24 mouse cellular contexts compared by ENCODE assay signal in the genomic region with DNA sequence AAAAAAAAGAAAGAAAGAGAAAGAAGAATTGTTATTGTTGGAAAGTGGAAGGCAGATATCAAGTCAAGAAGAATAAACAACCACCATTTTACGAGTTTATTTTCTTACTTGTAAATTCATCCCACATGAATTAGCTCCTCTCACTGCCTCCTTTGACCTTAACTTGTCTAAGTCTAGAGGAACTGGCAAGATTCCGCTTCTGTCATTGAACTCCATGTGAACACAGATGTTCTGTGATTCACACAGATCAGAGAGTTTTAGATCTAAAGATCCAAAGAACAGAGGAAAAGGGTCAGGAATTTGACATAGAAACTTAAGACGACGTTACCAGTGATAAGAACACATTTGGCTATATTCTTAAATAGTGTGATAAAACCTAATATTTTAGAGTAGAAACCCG. TPM values are rescaled to one million over a fixed set of nuclear protein-coding genes. Genes with fewer than 3 reads are reported as not detected.
DNase-seq lines count a peak whose midpoint lies in the region; ATAC-seq and TF ChIP-seq lines count a peak whose summit lies in the region.
"Had no signal": no experiment of that assay in that cellular context is flagged by ENCODE, and none has a peak within 500 bp of the region (broad histone marks: within the 10 kb centered on the region; RNA-seq: fewer than 3 reads in every experiment).

No protein-coding gene starts in this region.

- H3K9me3 ChIP-seq in kidney, embryonic 16.5 days (ENCODE audit: low read length), result no peaks in the 10 kb centered on the region
- no peaks in the 10 kb centered on the region for H3K9me3 ChIP-seq in lung, postnatal 0 days (ENCODE audit: low read length)
- H3K9me3 ChIP-seq: embryonic facial prominence, embryonic 15.5 days; forebrain, embryonic 12.5 days; limb, embryonic 12.5 days; liver, embryonic 12.5 days; megakaryocyte, embryonic 14.5 days; midbrain, embryonic 13.5 days had no signal

- H3K27ac ChIP-seq in kidney, embryonic 16.5 days (ENCODE audit: low read length), result no peak overlapping the region
- H3K27ac ChIP-seq in lung, postnatal 0 days (ENCODE audit: low read length), result no peak overlapping the region
- H3K27ac ChIP-seq: embryonic facial prominence, embryonic 15.5 days; forebrain, embryonic 12.5 days; heart, adult 2 months; limb, embryonic 12.5 days; liver, embryonic 12.5 days; midbrain, embryonic 13.5 days had no signal

- no peak overlapping the region for H3K4me2 ChIP-seq in kidney, embryonic 16.5 days (replicated peaks; ENCODE audit: low read depth, low read length)
- no peak overlapping the region for H3K4me2 ChIP-seq in lung, postnatal 0 days (replicated peaks; ENCODE audit: low read depth, low read length)
- H3K4me2 ChIP-seq: embryonic facial prominence, embryonic 15.5 days; forebrain, embryonic 12.5 days; limb, embryonic 12.5 days; liver, embryonic 12.5 days; midbrain, embryonic 13.5 days had no signal

- H3K27me3 ChIP-seq in kidney, embryonic 16.5 days (ENCODE audit: insufficient read depth, low read length), result no peaks in the 10 kb centered on the region
- no peaks in the 10 kb centered on the region for H3K27me3 ChIP-seq in lung, postnatal 0 days (replicated peaks; ENCODE audit: insufficient read depth, low read length)
- H3K27me3 ChIP-seq: embryonic facial prominence, embryonic 15.5 days; forebrain, embryonic 12.5 days; limb, embryonic 12.5 days; liver, embryonic 12.5 days; megakaryocyte, embryonic 14.5 days; midbrain, embryonic 13.5 days had no signal

- no peaks in the 10 kb centered on the region for H3K36me3 ChIP-seq in kidney, embryonic 16.5 days (ENCODE audit: insufficient read depth, low read length)
- H3K36me3 ChIP-seq in lung, postnatal 0 days (ENCODE audit: insufficient read depth, low read length), result no peaks in the 10 kb centered on the region
- H3K36me3 ChIP-seq: embryonic facial prominence, embryonic 15.5 days; forebrain, embryonic 12.5 days; limb, embryonic 12.5 days; liver, embryonic 12.5 days; midbrain, embryonic 13.5 days had no signal

- H3K4me3 ChIP-seq in kidney, embryonic 16.5 days (ENCODE audit: low read length), result no peak overlapping the region
- H3K4me3 ChIP-seq in lung, postnatal 0 days (ENCODE audit: low read depth, low read length), result no peak overlapping the region
- H3K4me3 ChIP-seq: embryonic facial prominence, embryonic 15.5 days; forebrain, embryonic 12.5 days; heart, adult 2 months; limb, embryonic 12.5 days; liver, embryonic 12.5 days; megakaryocyte, embryonic 14.5 days; midbrain, embryonic 13.5 days had no signal

- H3K9ac ChIP-seq in kidney, embryonic 16.5 days (replicated peaks; ENCODE audit: low read length), result no peak overlapping the region
- H3K9ac ChIP-seq in lung, postnatal 0 days (replicated peaks; ENCODE audit: low read depth), result no peak overlapping the region
- H3K9ac ChIP-seq: embryonic facial prominence, embryonic 15.5 days; forebrain, embryonic 12.5 days; forebrain, postnatal 0 days; limb, embryonic 12.5 days; liver, embryonic 12.5 days; liver, postnatal 0 days; midbrain, embryonic 13.5 days had no signal

- TF ChIP-seq CTCF in lung, postnatal 0 days (IDR thresholded peaks at IDR 0.05), result no peak

- no peak for ATAC-seq in kidney, embryonic 16.5 days (ENCODE audit: low FRiP score, low TSS enrichment)
- no peak; the same call in 1 of the 2 replicates for ATAC-seq in lung, postnatal 0 days
- ATAC-seq: forebrain, postnatal 0 days; hindbrain, embryonic 16.5 days; liver, embryonic 12.5 days; liver, postnatal 0 days; midbrain, embryonic 13.5 days had no signal

- H3K4me1 ChIP-seq in kidney, embryonic 16.5 days (ENCODE audit: insufficient read depth, low read length), result 0 out of 2 replicates have a peak, but pooled peaks cover 2% of the 10 kb centered on the region
- no peaks in the 10 kb centered on the region for H3K4me1 ChIP-seq in lung, postnatal 0 days (ENCODE audit: insufficient read depth, low read depth, low read length)
- H3K4me1 ChIP-seq: embryonic facial prominence, embryonic 15.5 days; forebrain, embryonic 12.5 days; limb, embryonic 12.5 days; liver, embryonic 12.5 days; megakaryocyte, embryonic 14.5 days; midbrain, embryonic 13.5 days had no signal

- peak; percentile 9 for DNase-seq in heart, adult 8-10 months (ENCODE audit: low spot score)
- no peak for DNase-seq in heart, adult 9 months (ENCODE audit: low spot score in 2 of 2)
- DNase-seq in kidney, postnatal 14 days, result peak; percentile 48
- DNase-seq in lung, postnatal 0 days (ENCODE audit: low spot score), result peak; percentile 39
- DNase-seq in lung, adult 18-20 months, result no peak
- DNase-seq in left cerebral cortex, adult 9 months (ENCODE audit: low spot score in 2 of 2), result no peak
- DNase-seq: adrenal gland, postnatal 25 days; B cell, adult 2 months; cerebellum, adult 2 months; cerebellum, postnatal 14 days; forebrain, postnatal 0 days; heart, adult 2 months; liver, postnatal 0 days; thymus, adult 2 months; thymus, postnatal 36 days had no signal

- TF ChIP-seq EP300 in lung, postnatal 0 days (IDR thresholded peaks at IDR 0.05), result peak; percentile 40; the same call in 1 of the 2 replicates

- WGBS in kidney, embryonic 16.5 days, result 52% methylated on average over 5 of the region's 5 CpGs
- WGBS in lung, postnatal 0 days, result 53% methylated on average over 5 of the region's 5 CpGs

RNA-seq across cellular contexts. Expression of gene Pcdh18, which starts 57.3 kb away (rescaled TPM):
- total RNA-seq in heart, adult 8-10 months (2022), result 1 to 10 TPM; 2.6 to 5.4 (median 3.5) TPM
- 46.2 and 47.5 TPM in 2 replicates for polyA plus RNA-seq in kidney, embryonic 16.5 days (2015; fragmentation: Nextera tagmentation; extraction: Ambion mirVana)
- polyA plus RNA-seq in lung, postnatal 0 days (2015; fragmentation: Nextera tagmentation; extraction: Ambion mirVana), result 25.6 and 33.0 TPM in 2 replicates
- total RNA-seq: monocyte, adult 5-6 weeks had no signal

Comparison
In these comparisons a context has a peak if more than half of its experiments do, and no peak if none do; other contexts are left out.
1. DNase-seq: peak in heart, adult 8-10 months (single experiment), kidney, postnatal 14 days (single experiment) and lung, postnatal 0 days (single experiment); none in heart, adult 9 months (0 of 2), lung, adult 18-20 months (0 of 2) and left cerebral cortex, adult 9 months (0 of 2).